Mouse (Mus musculus) gastrocnemius, adult 18-20 months (tissue): ENCODE measurements around the gene Lrrc61. TPM values are rescaled to one million over a fixed set of nuclear protein-coding genes. Genes with fewer than 3 reads are reported as not detected.

ENCODE experiments used
- total RNA-seq, 2 experiments: library from RNA; stranded (reverse); gene quantifications; 2 replicates each; pipeline ENCODE4 v1.2.3; 2021

Lrrc61 gene
- total RNA-seq, 2 experiments from 2014 or later, result 21.1 to 25.5 TPM

Other genes starting within 250 kb of the Lrrc61 start
- 10 to 100 TPM; 15.9 to 18.3 TPM for gene Krba1, start 159.2 kb upstream of the Lrrc61 start, total RNA-seq
- 10 to 100 TPM; 50.1 to 57.1 TPM for gene Zfp467, start 109.0 kb upstream of the Lrrc61 start, total RNA-seq
- under 1 TPM; 0.19 to 0.71 TPM for gene Sspo, start 106.6 kb upstream of the Lrrc61 start, total RNA-seq
- gene Atp6v0e2, start 17.2 kb upstream of the Lrrc61 start, total RNA-seq, result 10 to 100 TPM; 38.5 to 46.1 TPM
- 10 to 100 TPM; 14.6 to 24.8 TPM for gene Rarres2, start 18.0 kb downstream of the Lrrc61 start, total RNA-seq
- not detected for gene Gm45021, start 34.8 kb downstream of the Lrrc61 start, total RNA-seq
- 10 to 100 TPM; 30.6 to 31.9 TPM for gene Repin1, start 39.1 kb downstream of the Lrrc61 start, total RNA-seq
- gene Gm44965, start 39.1 kb downstream of the Lrrc61 start, total RNA-seq, result not detected
- 1 to 10 TPM; 8.8 TPM for gene Zfp775, start 47.3 kb downstream of the Lrrc61 start, total RNA-seq
- under 1 TPM; 0.76 to 0.78 TPM for gene AI854703, start 72.0 kb downstream of the Lrrc61 start, total RNA-seq
- 1 to 10 TPM; 1.3 to 2.5 TPM for gene Gimap8, start 92.4 kb downstream of the Lrrc61 start, total RNA-seq
- gene Gimap9, start 121.3 kb downstream of the Lrrc61 start, total RNA-seq, result 1 to 10 TPM in 1 of 2 experiments, under 1 TPM in 1; 0.59 to 1.2 TPM
- 1 to 10 TPM; 2.4 to 5.8 TPM for gene Gimap4, start 129.8 kb downstream of the Lrrc61 start, total RNA-seq
- gene Gimap6, start 153.4 kb downstream of the Lrrc61 start, total RNA-seq, result 10 to 100 TPM in 1 of 2 experiments, 1 to 10 TPM in 1; 7.9 to 12.6 TPM
- gene Gm28053, start 163.8 kb downstream of the Lrrc61 start, total RNA-seq, result 1 to 10 TPM in 1 of 2 experiments, not detected in 1; 2.7 TPM
- not detected for gene Gimap7, start 163.8 kb downstream of the Lrrc61 start, total RNA-seq
- gene Gimap1, start 184.3 kb downstream of the Lrrc61 start, total RNA-seq, result 1 to 10 TPM; 1.5 to 2.4 TPM
- gene Gimap5, start 191.4 kb downstream of the Lrrc61 start, total RNA-seq, result 1 to 10 TPM in 1 of 2 experiments, under 1 TPM in 1; 0.57 to 1.0 TPM
- under 1 TPM; 0.09 to 0.28 TPM for gene Gimap3, start 216.1 kb downstream of the Lrrc61 start, total RNA-seq